Mouse (Mus musculus): ENCODE results near the gene Ttyh1.

DNA sequence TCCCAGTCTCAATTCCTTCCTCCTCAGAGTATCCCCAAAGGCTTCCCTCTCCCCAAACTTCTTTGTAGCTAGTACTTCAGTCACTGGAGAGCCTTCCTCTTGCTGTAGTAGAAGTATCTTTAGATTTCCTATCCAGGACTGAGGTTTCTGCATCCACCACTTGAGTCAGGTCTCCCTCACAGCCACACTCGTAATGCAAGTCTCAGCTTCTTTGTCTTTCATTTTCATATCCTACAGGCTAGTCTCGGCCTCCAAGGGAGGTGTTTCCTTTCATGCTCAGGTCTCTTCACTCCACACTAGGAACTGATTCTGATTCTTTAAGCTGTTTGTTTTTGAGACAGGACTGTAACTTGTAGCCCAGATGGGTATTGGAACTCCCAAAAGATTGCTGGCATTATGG lies 19.0 kb downstream of the Ttyh1 start:
- TF ChIP-seq CTCF (IDR thresholded peaks at IDR 0.05; ENCODE audit: control insufficient read depth, insufficient read depth, low read length) (no peak), POLR2A (IDR thresholded peaks at IDR 0.05; ENCODE audit: borderline replicate concordance, control insufficient read depth, low read depth, low read length) (no peak)

Measured in bone marrow, adult 2 months (tissue).